Mouse (Mus musculus): ENCODE measurements at regions not wholly inside any gene's neighbourhood (a gene's known extent, or its start where the extent isn't known, plus 50 kb on each side); places are given as distances from the start of the nearest gene placed in this dataset.

DNA sequence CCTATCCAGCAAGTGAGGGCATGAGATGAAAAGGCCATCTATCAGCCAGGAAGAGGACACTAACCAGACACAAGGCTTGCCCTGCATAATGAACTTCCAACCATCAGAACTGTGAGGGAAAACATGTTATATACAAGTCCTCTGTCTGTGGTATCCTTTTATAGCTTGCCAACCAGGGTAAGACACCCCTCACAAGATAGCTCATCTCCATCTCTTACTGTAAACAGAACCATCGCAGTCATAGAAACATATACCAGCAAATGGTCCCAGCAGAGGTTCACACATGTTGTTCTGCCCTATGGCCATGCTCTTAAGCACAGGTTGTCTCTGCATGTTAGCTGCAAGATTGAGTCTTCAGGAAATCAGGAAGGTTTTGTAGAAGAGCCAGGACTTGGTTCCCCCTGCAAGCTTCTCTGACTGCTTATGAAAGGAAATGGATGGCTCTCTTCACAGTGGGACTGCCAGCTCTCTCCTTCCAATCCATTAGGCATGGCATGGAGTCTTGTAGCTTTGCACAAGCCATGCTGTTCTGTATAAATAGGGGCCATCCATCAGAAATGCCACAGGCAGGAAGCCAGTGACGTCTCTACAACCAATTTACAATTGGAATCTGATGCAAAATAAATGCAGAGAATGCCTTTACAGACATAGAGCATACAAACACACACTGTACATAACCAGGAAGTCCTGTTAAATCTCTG is 1514.0 kb upstream of the Lrrc6 start:
- H3K4me3 ChIP-seq: no peak overlapping the region
- no peak for ATAC-seq (replicated peaks)
- no peak overlapping the region for H3K4me2 ChIP-seq
- H3K27me3 ChIP-seq (replicated peaks): no peaks in the 10 kb centered on the region
- 72% methylated on average over 2 of the region's 2 CpGs for WGBS
- H3K36me3 ChIP-seq (replicated peaks): no peaks in the 10 kb centered on the region
- no peaks in the 10 kb centered on the region for H3K4me1 ChIP-seq
- H3K9ac ChIP-seq: no peak overlapping the region
- no peaks in the 10 kb centered on the region for H3K9me3 ChIP-seq
- H3K27ac ChIP-seq: no peak overlapping the region

- H3K4me2 ChIP-seq: no peak overlapping the region
- H3K27me3 ChIP-seq (replicated peaks): no peaks in the 10 kb centered on the region
- no peak overlapping the region for H3K4me3 ChIP-seq
- H3K36me3 ChIP-seq (replicated peaks): no peaks in the 10 kb centered on the region
- no peak overlapping the region for H3K9ac ChIP-seq
- no peak overlapping the region for H3K27ac ChIP-seq
- no peaks in the 10 kb centered on the region for H3K9me3 ChIP-seq
- no peaks in the 10 kb centered on the region for H3K4me1 ChIP-seq
- 85% methylated on average over 1 of the region's 1 CpGs for WGBS
- no peak for ATAC-seq (replicated peaks)
Observed at GRCm38 (mm10) chr15:68011162-68011561, 1510.5 kb upstream of the Lrrc6 start.

DNA sequence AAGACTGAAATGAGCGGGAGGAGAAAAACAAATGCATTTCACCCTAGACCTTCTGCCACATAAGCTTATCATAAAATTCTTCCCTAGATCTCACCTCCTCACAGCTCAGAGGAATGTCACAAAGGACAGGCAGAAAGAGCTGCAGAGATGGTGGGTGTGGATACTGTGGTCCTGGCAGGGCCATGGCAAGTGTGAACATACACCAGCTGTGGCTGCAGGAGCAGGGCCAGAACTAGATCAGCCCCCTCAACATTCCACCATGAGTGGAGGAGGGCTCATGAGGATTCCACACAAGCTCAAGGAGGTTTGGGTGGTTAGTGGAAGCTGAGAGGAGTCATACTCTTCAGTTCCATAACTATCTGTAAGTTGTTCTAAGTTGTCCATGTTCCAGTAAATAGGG is 1509.5 kb upstream of the Lrrc6 start:
- Histone ChIP-seq H3K27me3 (replicated peaks) (no peaks in the 10 kb centered on the region), H3K27ac (no peak overlapping the region), H3K4me1 (no peaks in the 10 kb centered on the region), H3K9ac (no peak overlapping the region), H3K9me3 (no peaks in the 10 kb centered on the region), H3K36me3 (replicated peaks) (no peaks in the 10 kb centered on the region), H3K4me2 (no peak overlapping the region), H3K4me3 (no peak overlapping the region)
- WGBS: 100% methylated on average over 1 of the region's 1 CpGs
- no peak for ATAC-seq (replicated peaks)

DNA sequence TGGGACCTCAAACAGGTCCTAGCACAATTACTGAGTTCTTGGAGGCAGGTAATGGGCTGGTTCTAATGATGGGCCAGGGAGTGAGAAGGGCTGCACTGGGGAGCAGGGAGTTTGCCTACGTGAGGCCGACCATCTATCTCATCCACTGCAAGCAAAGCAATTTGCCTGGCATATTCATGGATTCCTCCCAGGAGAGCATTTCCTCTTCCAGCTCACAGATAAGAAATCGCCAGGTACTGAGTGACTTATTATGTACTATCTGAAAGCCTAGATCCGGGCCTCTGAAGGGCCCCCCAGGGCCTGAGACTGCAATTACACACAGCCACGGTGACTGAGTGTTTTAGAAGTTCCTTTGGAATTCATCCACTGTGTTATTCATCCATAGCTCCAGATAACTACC is 1504.1 kb upstream of the Lrrc6 start:
- Histone ChIP-seq H3K4me3 (no peak overlapping the region), H3K4me1 (no peaks in the 10 kb centered on the region), H3K4me2 (no peak overlapping the region), H3K27me3 (replicated peaks) (no peaks in the 10 kb centered on the region), H3K9ac (no peak overlapping the region), H3K9me3 (no peaks in the 10 kb centered on the region), H3K36me3 (replicated peaks) (no peaks in the 10 kb centered on the region), H3K27ac (no peak overlapping the region)
- WGBS: 65% methylated on average over 5 of the region's 5 CpGs
- ATAC-seq (replicated peaks): no peak

GRCm38 (mm10) chr15:67996532-67996931 is 1495.8 kb upstream of the Lrrc6 start:
- no peak overlapping the region for H3K27ac ChIP-seq
- WGBS: 74% methylated on average over 7 of the region's 7 CpGs
- no peak for ATAC-seq (replicated peaks)

GRCm38 (mm10) chr15:67989428-67990272 is 1488.9 kb upstream of the Lrrc6 start:
- H3K9me3 ChIP-seq: no peaks in the 10 kb centered on the region
- no peak overlapping the region for H3K27ac ChIP-seq
- H3K9ac ChIP-seq: no peak overlapping the region
- H3K36me3 ChIP-seq (replicated peaks): no peaks in the 10 kb centered on the region
- 80% methylated on average over 5 of the region's 5 CpGs for WGBS
- H3K27me3 ChIP-seq (replicated peaks): no peaks in the 10 kb centered on the region
- no peak overlapping the region for H3K4me3 ChIP-seq
- no peak for ATAC-seq (replicated peaks)
- no peaks in the 10 kb centered on the region for H3K4me1 ChIP-seq
- H3K4me2 ChIP-seq: no peak overlapping the region

More at GRCm38 (mm10) chr15:67996532-67996931, 1495.8 kb upstream of the Lrrc6 start:
- no peak overlapping the region for H3K4me2 ChIP-seq
- no peaks in the 10 kb centered on the region for H3K36me3 ChIP-seq (replicated peaks)
- H3K9ac ChIP-seq: no peak overlapping the region
- H3K4me1 ChIP-seq: no peaks in the 10 kb centered on the region
- no peaks in the 10 kb centered on the region for H3K9me3 ChIP-seq
- no peaks in the 10 kb centered on the region for H3K27me3 ChIP-seq (replicated peaks)
- H3K4me3 ChIP-seq: no peak overlapping the region

DNA sequence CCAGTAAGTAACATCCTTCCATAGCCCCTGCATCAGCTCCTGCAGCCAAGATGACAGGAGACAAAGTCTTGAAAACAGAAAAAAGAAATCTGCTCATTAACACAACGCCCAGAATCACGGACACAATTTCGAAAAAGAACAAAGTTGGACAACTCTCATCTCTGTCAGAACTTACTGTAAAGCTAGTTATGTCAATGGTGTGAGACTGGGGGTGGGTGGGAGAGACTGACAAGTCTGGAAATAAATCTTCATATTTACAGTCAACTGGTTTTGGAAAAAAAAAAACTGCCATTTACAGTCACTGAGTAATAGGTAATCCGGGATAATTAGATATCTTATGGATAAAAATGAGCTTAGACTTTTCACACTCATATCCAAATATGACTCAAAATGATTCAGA is 1487.2 kb upstream of the Lrrc6 start:
- no peaks in the 10 kb centered on the region for H3K9me3 ChIP-seq
- no peak overlapping the region for H3K27ac ChIP-seq
- no peak for ATAC-seq (replicated peaks)
- H3K4me2 ChIP-seq: no peak overlapping the region
- H3K27me3 ChIP-seq (replicated peaks): no peaks in the 10 kb centered on the region
- WGBS: 95% methylated on average over 4 of the region's 4 CpGs
- H3K4me3 ChIP-seq: no peak overlapping the region
- no peaks in the 10 kb centered on the region for H3K36me3 ChIP-seq (replicated peaks)
- no peaks in the 10 kb centered on the region for H3K4me1 ChIP-seq
- H3K9ac ChIP-seq: no peak overlapping the region

DNA sequence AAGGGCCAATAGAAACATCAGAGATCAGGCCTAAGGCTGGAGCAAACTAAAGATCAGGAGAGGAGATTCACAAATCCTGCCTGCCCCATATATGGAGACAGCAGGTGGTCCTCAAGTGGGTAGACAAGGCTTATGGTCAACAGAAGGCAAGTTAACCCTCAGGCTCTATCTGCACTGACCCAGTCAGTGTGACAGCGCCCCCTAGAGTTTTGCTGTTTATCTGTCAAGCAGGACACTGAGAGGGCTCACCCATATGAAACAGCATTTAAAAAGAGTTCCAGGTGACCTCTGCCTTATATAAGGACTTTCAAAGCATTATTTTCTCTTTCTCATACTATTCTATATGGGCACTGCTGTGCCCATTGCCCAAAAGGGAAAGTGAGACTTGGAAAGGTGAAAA is 1482.5 kb upstream of the Lrrc6 start:
- H3K27ac ChIP-seq: no peak overlapping the region
- no peaks in the 10 kb centered on the region for H3K9me3 ChIP-seq
- no peaks in the 10 kb centered on the region for H3K36me3 ChIP-seq (replicated peaks)
- no peak overlapping the region for H3K4me2 ChIP-seq
- H3K4me1 ChIP-seq: no peaks in the 10 kb centered on the region
- H3K27me3 ChIP-seq (replicated peaks): no peaks in the 10 kb centered on the region
- H3K9ac ChIP-seq: no peak overlapping the region
- ATAC-seq (replicated peaks): no peak
- H3K4me3 ChIP-seq: no peak overlapping the region
- 17% methylated on average over 1 of the region's 1 CpGs for WGBS

- Histone ChIP-seq H3K9me3 (no peaks in the 10 kb centered on the region), H3K36me3 (replicated peaks) (no peaks in the 10 kb centered on the region), H3K4me3 (no peak overlapping the region), H3K27me3 (replicated peaks) (no peaks in the 10 kb centered on the region), H3K9ac (no peak overlapping the region), H3K27ac (no peak overlapping the region), H3K4me1 (no peaks in the 10 kb centered on the region), H3K4me2 (no peak overlapping the region)
- WGBS: 88% methylated on average over 3 of the region's 3 CpGs
- ATAC-seq (replicated peaks): no peak
Observed at GRCm38 (mm10) chr15:67981876-67982275, 1481.2 kb upstream of the Lrrc6 start.

DNA sequence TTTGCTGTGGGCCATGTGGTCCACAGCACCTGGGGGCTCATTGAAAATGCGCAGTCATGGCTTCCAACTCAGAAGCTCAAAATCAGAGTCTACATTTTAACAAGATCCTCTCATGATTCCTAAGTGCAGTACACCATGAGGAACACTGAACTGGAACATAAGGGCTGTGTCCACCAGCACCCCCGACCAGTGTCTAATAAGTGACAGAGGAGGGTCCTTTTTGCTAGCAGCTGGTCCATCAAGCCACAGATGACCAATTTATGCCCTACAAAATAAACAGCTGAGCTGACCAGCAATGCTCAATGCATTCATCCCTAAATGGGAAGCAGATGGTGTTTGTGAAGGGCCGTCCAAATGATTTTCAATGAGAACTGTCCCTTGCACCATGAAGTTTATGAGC is 1478.7 kb upstream of the Lrrc6 start:
- no peak for ATAC-seq (replicated peaks)
- Histone ChIP-seq H3K36me3 (replicated peaks) (no peaks in the 10 kb centered on the region), H3K9me3 (no peaks in the 10 kb centered on the region), H3K27me3 (replicated peaks) (no peaks in the 10 kb centered on the region), H3K4me1 (no peaks in the 10 kb centered on the region), H3K4me3 (no peak overlapping the region), H3K9ac (no peak overlapping the region), H3K27ac (no peak overlapping the region), H3K4me2 (no peak overlapping the region)
- 78% methylated on average over 3 of the region's 3 CpGs for WGBS

DNA sequence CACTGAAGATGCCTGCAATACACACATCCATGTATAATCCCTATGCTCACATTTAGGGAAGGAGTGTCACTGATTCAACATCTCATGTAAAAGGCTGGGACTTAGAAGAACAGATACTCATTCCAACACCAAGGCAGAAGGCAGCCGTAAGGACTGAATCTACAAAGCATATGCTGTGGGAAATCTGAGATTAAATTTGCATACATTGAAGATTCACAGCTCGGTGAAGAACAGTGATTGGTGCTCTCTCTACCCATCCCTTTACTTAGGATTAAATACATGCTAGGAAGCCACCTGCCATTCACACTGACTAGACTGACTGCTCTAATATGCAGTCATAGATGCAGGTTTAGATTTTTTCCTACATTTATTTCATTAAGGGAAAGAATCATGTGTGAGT is 1476.5 kb upstream of the Lrrc6 start:
- Histone ChIP-seq H3K4me1 (no peaks in the 10 kb centered on the region), H3K36me3 (replicated peaks) (no peaks in the 10 kb centered on the region), H3K9me3 (no peaks in the 10 kb centered on the region), H3K4me2 (no peak overlapping the region), H3K27ac (no peak overlapping the region), H3K27me3 (replicated peaks) (no peaks in the 10 kb centered on the region), H3K4me3 (no peak overlapping the region), H3K9ac (no peak overlapping the region)
- ATAC-seq (replicated peaks): no peak
- 71% methylated on average over 2 of the region's 2 CpGs for WGBS

DNA sequence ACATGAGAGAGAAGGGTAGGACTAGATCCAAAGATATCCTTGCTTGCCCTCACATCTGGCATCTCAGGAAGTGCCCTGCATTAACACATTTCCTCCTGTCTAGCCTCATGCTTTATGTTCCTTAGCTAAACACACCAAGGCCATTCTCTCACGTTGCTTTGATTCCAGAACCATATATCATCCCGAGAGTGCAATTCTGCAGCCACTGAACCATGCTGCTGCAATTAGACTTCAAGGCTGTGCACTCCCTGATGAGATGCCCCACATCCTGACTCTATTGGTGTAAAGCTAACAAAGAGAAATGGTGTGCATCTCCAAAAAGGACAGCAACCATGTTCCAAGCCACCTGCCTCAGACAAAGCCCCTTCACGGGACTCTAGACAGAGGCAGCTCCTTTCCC is 1471.3 kb upstream of the Lrrc6 start:
- Histone ChIP-seq H3K9ac (no peak overlapping the region), H3K36me3 (replicated peaks) (no peaks in the 10 kb centered on the region), H3K9me3 (no peaks in the 10 kb centered on the region), H3K4me2 (no peak overlapping the region), H3K27ac (no peak overlapping the region), H3K27me3 (replicated peaks) (no peaks in the 10 kb centered on the region), H3K4me1 (no peaks in the 10 kb centered on the region), H3K4me3 (no peak overlapping the region)
- ATAC-seq (replicated peaks): no peak
- WGBS: 71% methylated on average over 3 of the region's 3 CpGs

- no peaks in the 10 kb centered on the region for H3K4me1 ChIP-seq
- no peak overlapping the region for H3K27ac ChIP-seq
- H3K36me3 ChIP-seq (replicated peaks): no peaks in the 10 kb centered on the region
- no peaks in the 10 kb centered on the region for H3K9me3 ChIP-seq
- H3K27me3 ChIP-seq (replicated peaks): no peaks in the 10 kb centered on the region
- 63% methylated on average over 2 of the region's 2 CpGs for WGBS
- H3K9ac ChIP-seq: no peak overlapping the region
- no peak for ATAC-seq (replicated peaks)
- H3K4me2 ChIP-seq: no peak overlapping the region
- H3K4me3 ChIP-seq: no peak overlapping the region
Observed at GRCm38 (mm10) chr15:67954216-67954615, 1453.5 kb upstream of the Lrrc6 start.

Measured in midbrain, embryonic 15.5 days (tissue).